In the genomic region with DNA sequence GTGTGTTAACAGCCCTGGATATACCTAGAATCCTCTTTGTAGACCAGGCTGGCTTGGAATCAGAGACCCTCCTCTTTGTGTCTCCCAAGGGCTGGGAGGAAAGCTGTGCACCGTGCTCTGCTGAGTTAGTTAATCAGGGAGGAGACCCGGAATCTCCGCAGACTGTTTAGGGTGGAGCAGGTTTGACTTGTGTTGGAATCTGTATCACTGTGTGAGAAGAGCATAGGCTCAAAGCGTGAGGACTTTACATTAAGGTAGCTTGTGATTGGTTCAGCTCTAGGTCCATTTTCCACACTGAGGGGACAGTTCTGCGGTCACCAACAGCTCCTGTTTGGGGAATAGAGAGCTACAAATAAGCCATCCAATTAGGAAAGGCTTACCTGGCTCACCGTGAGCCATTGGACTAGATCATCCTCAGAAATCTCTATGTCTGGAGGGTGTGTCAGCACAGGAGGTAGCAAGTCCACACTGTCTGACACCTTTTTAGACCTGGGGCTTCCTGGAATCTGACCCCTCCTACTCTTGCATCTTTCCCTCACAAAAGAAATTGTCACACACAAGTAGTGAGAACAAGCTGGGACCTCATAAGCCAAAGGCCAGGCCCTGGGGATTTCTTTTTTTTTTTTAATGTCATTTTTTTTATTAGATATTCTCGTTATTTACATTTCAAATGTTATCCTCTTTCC, we compare ENCODE assay signal across 14 mouse cellular contexts.
"Had no signal": no experiment of that assay in that cellular context is flagged by ENCODE, and none has a peak within 500 bp of the region (broad histone marks: within the 10 kb centered on the region; RNA-seq: fewer than 3 reads in every experiment).

No protein-coding gene starts in this region.

- H3K4me2 ChIP-seq: limb, embryonic 15.5 days; liver, embryonic 12.5 days; lung, embryonic 14.5 days; midbrain, embryonic 12.5 days; neural tube, embryonic 15.5 days; stomach, embryonic 15.5 days had no signal

- H3K27me3 ChIP-seq: limb, embryonic 15.5 days; liver, embryonic 12.5 days; megakaryocyte, embryonic 14.5 days; midbrain, embryonic 12.5 days; neural tube, embryonic 15.5 days; stomach, embryonic 15.5 days had no signal

- H3K36me3 ChIP-seq: limb, embryonic 15.5 days; liver, embryonic 12.5 days; neural tube, embryonic 15.5 days; stomach, embryonic 15.5 days had no signal

- H3K4me3 ChIP-seq: limb, embryonic 15.5 days; liver, embryonic 12.5 days; midbrain, embryonic 12.5 days; neural tube, embryonic 15.5 days; stomach, embryonic 15.5 days had no signal

- ATAC-seq: liver, embryonic 12.5 days had no signal

- H3K9me3 ChIP-seq: limb, embryonic 15.5 days; liver, embryonic 12.5 days; megakaryocyte, embryonic 14.5 days; midbrain, embryonic 12.5 days; neural tube, embryonic 15.5 days; stomach, embryonic 15.5 days had no signal

- H3K27ac ChIP-seq: limb, embryonic 15.5 days; liver, embryonic 12.5 days; macrophage; midbrain, embryonic 12.5 days; neural tube, embryonic 15.5 days; stomach, embryonic 15.5 days had no signal

- H3K4me1 ChIP-seq: limb, embryonic 15.5 days had no signal

- H3K9ac ChIP-seq: limb, embryonic 15.5 days; liver, embryonic 12.5 days; lung, embryonic 14.5 days; midbrain, embryonic 12.5 days; neural tube, embryonic 15.5 days; stomach, embryonic 15.5 days had no signal

- DNase-seq: kidney, adult 9 months; kidney, postnatal 14 days; lung, embryonic 14.5 days; lung, postnatal 10 days; right cerebral cortex, adult 18-20 months; right cerebral cortex, postnatal 25 days; thymus, postnatal 4 days had no signal
